Mouse (Mus musculus) left cerebral cortex, postnatal 4 days (tissue): Measurements from ENCODE around the gene Fxyd3. TPM values are rescaled to one million over a fixed set of nuclear protein-coding genes. Genes with fewer than 3 reads are reported as not detected.

Experiments
- DNase-seq: peaks from one replicate; pipeline ENCODE4 v3.0.0-alpha.2; 2022
- intact Hi-C: fragments of 180-260 bp; cut with DNase I; formaldehyde crosslinking; loops from one replicate; pipeline ENCODE4 v1.15.1; 2025
- total RNA-seq, 2 experiments: library from RNA; stranded (reverse); gene quantifications; 2 replicates each; pipeline ENCODE4 v1.2.3; 2021

Fxyd3 gene
- total RNA-seq, result not detected

DNA sequence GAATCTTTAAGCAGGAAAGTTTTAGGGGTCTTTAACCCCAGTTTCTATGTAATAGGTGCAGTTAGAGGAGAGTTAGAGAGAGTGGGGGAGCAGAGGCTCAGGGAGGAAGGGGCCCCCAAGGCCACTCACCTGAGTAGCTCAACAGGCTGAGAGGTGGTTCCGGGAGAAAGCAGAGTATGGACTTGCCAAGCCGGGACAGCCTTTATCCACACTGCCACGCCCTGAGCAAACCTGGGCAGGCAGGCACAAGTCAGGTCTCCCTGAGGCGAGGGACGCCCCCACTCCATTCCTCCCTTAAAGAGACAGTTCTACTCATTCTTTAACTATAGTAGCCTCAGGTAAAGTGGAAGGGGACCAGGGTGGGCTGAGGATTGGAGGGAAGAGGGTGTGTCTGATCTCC is at the start of gene Fxyd3:
TSS of gene Fxyd3 (minus strand) at position 213 of the 400 bp plus-strand sequence.
- intact Hi-C loops, result no loop called here
- no peak for DNase-seq

- intact Hi-C loops, result no loop called here
- DNase-seq, result no peak
Measured at GRCm38 (mm10) chr7:31125116-31125515, 48.6 kb upstream of the Fxyd3 start.

DNA sequence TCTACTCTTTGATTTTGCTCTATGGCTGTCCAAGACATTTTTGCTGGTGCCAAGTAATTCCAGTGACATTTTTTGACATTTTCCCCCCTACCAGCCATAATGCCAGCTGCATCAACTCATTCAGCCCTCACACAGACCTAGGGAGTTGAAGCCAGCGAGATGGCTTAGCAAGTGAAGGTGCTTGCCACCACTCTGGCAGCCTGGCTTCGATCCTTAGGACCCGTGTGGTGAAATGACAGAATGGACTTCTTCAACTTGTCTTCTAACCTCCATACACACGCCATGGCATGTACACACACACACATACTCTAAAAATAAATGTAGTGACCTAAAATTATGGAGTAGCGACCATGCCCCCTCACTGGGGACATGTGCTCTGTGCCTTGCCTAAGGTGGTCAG is 47.9 kb upstream of the Fxyd3 start:
- intact Hi-C loops, result no loop called here

GRCm38 (mm10) chr7:31123697-31124096 is 47.2 kb upstream of the Fxyd3 start:
- DNase-seq, result no peak
- intact Hi-C loops, result no loop called here

More for the DNA sequence above, 47.9 kb upstream of the Fxyd3 start:
- DNase-seq, result no peak

- intact Hi-C loops, result no loop called here
- DNase-seq, result no peak
Measured at GRCm38 (mm10) chr7:31122641-31123631, 46.4 kb upstream of the Fxyd3 start.

- intact Hi-C loops, result no loop called here
- DNase-seq, result no peak
Measured at GRCm38 (mm10) chr7:31119556-31119955, 43.1 kb upstream of the Fxyd3 start.

DNA sequence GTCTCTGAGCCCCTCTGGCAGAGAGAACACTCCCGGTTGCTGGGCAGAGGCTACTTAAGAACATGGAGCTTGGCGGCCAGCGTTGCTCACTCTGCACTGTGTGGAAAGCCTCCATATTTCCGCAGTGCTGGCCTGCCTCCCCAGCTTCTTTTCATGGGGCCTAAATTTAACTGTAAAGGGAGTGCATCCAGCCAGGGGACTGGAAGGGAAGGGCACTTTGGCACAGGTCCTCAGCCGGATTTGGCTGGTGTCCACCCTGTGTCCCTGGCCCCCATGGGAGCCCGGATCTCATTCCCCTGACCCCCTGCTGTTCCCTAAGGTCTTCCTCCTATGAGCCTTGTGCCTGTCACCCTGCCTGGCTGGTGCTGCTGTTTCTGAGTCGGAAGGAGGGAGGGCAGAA is 42.0 kb upstream of the Fxyd3 start:
- intact Hi-C loops, result no loop called here
- DNase-seq, result no peak

DNA sequence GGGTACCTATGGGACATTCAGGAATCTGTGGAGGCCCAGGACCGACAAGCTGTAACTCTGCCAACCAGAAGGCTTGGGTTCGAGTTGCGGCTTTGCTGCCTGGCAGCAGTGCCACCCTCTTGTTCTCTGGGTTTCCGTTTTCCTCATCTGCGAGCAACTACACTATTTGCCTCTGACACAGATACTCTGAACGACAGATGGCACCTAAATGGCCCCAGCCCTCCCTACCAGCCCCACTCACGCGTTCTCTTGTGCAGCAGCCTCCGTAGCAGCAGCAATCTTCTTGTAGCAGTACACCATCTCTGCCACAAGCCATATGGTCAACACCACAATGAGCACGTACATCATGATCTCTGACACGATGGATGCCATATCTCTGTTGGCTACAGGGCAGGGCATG is 41.0 kb upstream of the Fxyd3 start:
- intact Hi-C loops, result no loop called here
- DNase-seq, result no peak

DNA sequence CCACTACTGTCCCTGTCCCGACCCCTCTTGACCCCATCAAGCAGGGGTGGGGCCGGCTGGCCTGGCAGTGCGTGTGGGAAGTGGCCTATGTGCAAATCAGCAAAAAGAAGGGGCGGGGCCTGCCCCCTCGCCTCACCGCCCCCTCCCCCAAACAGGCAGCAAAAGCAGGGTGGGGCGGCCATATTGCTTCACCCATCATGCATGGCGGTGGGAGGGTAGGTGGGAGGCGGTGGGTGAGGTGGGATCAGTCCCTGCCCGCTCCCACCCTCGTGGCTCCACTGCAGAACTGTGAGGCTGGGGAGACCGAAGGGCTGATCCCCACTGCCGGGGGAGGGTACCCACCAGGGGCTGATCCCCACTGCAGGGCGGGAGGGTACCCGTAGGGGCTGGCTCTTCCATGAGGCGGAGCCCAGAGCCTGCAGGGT is 40.2 kb upstream of the Fxyd3 start:
- no peak for DNase-seq
- intact Hi-C loops, result no loop called here

- DNase-seq, result peak; percentile 48
- intact Hi-C loops, result no loop called here
Measured at GRCm38 (mm10) chr7:31115587-31116043, 39.1 kb upstream of the Fxyd3 start.

DNA sequence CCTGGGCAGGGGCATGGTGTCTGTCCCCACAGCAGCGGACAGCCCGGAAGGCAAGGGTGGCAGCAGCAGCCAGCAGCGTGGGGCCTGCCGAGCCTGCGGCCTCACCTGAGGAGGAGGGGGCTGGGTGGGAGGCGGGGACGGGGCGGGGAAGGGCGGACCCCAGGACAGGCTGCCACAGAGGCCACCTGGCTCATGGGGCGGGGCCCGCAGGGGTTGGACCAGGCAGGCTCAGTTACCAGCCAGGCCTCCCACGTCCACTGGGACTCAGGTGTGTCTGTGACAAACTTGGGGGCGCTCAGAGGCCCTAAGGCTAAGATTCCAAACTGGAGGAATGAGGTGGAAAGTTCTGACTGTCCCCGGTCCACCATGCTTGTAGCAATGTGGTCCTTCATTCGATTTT is 38.7 kb upstream of the Fxyd3 start, which contains the start of gene Hpn:
TSS of gene Hpn (minus strand) at position 109 of the 400 bp plus-strand sequence.
- intact Hi-C loops, result no loop called here
- no peak for DNase-seq

- no peak for DNase-seq
- intact Hi-C loops, result no loop called here
Measured at GRCm38 (mm10) chr7:31114646-31115045, 38.1 kb upstream of the Fxyd3 start.

DNA sequence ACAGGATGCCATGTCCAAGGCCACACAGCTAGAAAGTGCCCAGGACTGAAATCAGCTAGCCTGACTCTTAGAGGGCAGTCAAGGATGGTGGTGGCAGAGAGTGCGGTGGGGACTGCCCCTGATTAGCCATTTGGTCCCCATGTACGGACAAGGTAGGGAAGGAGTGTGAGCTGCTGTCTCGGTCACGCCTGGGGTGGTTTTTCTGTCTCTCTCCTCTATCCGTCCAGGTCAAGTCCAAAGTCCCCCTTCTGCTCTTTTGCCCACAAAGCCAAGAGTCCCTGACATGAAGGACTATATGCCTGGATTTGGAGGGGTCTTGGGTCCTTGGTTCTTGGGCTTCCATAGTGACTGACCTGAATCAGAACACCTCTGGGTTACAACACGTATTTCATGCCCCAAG is 37.3 kb upstream of the Fxyd3 start:
- intact Hi-C loops, result no loop called here
- DNase-seq, result no peak

DNA sequence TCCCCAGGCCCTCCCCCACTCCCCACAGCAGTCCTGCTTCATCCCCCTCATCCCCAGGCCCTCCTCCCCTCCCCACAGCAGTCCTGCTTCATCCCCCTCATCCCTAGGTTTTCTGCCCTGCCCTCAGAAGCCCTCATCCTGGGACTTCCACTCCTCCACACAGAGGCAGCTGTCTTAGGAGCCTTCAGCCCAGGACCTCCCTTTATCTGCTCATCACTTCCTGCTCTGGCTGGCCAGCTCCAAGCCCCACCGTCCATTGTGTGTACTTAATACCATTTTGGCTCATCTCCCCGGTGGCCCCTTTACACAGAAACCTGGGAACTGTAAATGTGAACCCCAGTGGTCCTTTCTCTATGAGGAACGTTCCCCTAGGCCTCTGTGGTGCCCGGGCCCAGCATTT is 35.5 kb upstream of the Fxyd3 start:
- no peak for DNase-seq
- intact Hi-C loops, result no loop called here

DNA sequence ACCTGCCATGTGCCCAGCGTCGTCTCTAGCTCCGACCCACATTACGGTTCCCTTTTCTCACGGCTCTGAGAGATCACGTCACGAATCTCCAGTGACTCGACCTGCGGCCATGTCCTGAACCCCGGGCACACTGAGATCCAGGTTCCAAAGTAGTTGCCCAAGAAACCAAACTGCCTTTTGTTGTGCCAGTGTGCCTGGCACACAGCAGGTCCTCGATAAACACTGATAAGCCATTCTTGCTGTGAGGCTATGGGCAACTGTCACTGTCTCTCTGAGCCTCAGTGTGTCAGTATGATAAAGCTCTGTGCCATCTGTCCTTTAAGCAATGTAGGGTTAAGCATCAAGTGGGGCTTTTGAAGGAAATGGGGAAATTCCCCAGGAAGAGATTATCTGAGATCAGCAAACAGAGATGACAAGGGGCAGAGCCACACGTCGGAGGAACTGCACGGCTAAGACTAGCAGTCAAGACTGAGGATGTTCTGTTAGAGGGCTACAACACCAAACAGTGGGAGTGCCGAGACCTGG is 34.4 kb upstream of the Fxyd3 start:
- intact Hi-C loops, result no loop called here
- no peak for DNase-seq

GRCm38 (mm10) chr7:31109796-31110195 is 33.3 kb upstream of the Fxyd3 start:
- DNase-seq, result no peak
- intact Hi-C loops, result no loop called here

- peak; percentile 66 for DNase-seq
- intact Hi-C loops, result no loop called here
Measured at GRCm38 (mm10) chr7:31109091-31109490, 32.6 kb upstream of the Fxyd3 start.

GRCm38 (mm10) chr7:31107781-31108180 is 31.3 kb upstream of the Fxyd3 start:
- intact Hi-C loops, result no loop called here
- no peak for DNase-seq

DNA sequence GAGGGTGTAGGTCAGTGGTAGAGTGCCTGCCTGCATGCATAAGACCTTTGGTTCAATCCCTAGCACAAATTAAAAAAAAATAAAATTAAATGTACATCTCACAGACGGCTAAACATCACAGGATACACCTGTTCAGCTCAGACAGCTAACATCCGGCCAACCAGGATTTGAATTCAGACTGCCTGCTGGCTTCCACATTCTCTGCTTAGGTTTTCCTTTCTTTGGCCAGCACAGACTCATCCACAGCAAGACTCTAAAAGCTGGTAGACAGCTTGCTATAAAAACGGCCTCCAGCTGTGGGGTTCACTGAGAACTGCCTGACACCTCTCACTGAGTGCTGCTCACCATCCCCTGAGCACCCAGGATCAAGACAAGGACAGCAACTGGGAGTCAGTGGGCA is 29.7 kb upstream of the Fxyd3 start:
- intact Hi-C loops, result no loop called here
- no peak for DNase-seq

DNA sequence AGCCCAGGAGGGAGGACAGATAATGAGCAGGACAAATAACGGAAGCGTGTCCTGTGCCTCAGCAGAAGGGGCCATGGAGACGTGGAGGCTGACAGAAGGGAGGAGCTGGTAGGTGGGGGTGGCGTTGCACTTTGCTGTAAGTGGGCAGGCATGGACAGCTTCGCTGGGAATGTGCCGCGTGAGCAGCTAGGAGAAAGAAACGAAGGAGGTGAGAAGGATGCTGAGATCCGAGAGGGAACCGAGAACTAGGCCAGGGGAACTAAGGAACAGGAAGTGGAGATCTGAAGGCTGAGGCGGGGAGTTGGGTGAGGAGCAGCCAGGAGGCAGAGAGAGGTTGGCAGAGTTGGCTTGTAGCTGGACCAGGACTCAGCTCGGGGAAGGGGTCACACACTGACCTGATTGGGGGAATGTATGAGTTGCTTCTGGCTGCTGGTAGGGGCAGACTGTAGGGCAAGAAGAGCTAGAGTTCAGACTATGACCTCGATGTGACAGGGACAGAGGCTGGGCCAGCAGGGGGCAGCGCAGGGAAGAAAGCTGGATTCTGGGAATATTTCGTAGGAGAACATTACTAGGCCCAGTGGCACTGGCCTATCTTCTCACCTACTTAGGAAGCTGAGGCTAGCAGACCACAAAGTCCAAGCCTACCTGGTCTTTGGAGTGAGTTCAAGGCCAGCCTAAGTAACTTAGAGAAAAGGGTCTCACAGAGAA is 28.7 kb upstream of the Fxyd3 start:
- DNase-seq, result peak; percentile 54
- intact Hi-C loops, result no loop called here

DNA sequence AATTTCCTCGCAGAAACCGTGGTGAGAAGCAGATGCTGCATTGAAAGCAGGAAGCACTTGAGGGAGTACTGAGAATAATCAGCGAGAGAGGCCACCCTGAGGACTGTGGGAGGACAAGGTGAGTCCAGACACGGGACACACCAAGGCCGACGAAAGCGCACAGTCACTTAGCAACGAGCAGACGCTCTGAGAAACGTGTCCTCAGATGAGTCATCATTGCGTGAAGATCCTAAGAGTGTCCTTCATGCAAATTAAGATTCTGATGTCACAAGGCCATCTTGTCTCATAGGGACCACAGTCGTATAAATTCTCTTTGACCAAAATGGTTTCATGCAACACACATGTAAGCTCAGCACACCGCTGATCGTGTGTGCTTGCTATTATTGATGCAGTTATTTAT is 24.3 kb upstream of the Fxyd3 start:
- intact Hi-C loops, result no loop called here
- no peak for DNase-seq

GRCm38 (mm10) chr7:31099612-31099982 is 23.1 kb upstream of the Fxyd3 start:
- intact Hi-C loops, result no loop called here

More at GRCm38 (mm10) chr7:31099612-31099982, 23.1 kb upstream of the Fxyd3 start:
- DNase-seq, result no peak
